Mouse (Mus musculus) hindbrain, embryonic 15.5 days (tissue): ENCODE data around the gene Tiam2. TPM values are rescaled to one million over a fixed set of nuclear protein-coding genes. Genes with fewer than 3 reads are reported as not detected.

ENCODE experiments used
- ATAC-seq: fragments of 200-750 bp; cut with Nextera tagmentation; 2 replicates; pipeline ENCODE4 v1.8.0; 2017; ENCODE audit warnings: low read depth, moderate number of reproducible peaks, moderate TSS enrichment; ENCODE audit not compliant: low FRiP score
- H3K27ac ChIP-seq: fragments of 300-500 bp; sonication (generic); replicated peaks from 2 replicates; pipeline ENCODE4 v1.5.1; 2015; ENCODE audit warnings: mild to moderate bottlenecking, inconsistent platforms
- H3K27me3 ChIP-seq: fragments of 300-500 bp; sonication (generic); 2 replicates; pipeline ENCODE4 v1.6.1; 2015; ENCODE audit warnings: control low read depth, inconsistent platforms
- H3K36me3 ChIP-seq: fragments of 300-500 bp; sonication (generic); 2 replicates; pipeline ENCODE4 v1.6.1; 2015; ENCODE audit warnings: control low read depth, inconsistent platforms
- H3K4me1 ChIP-seq: fragments of 300-500 bp; sonication (generic); replicated peaks from 2 replicates; pipeline ENCODE4 v1.6.1; 2015; ENCODE audit warnings: control low read depth, inconsistent platforms
- H3K4me2 ChIP-seq: fragments of 300-500 bp; sonication (generic); 2 replicates; pipeline ENCODE4 v1.6.1; 2015; ENCODE audit warnings: moderate library complexity, mild to moderate bottlenecking, inconsistent platforms
- H3K4me3 ChIP-seq: fragments of 300-500 bp; sonication (generic); 2 replicates; pipeline ENCODE4 v1.5.1; 2015; ENCODE audit warnings: mild to moderate bottlenecking, inconsistent platforms
- H3K9ac ChIP-seq: fragments of 300-500 bp; sonication (generic); 2 replicates; pipeline ENCODE4 v1.6.1; 2015; ENCODE audit warnings: inconsistent platforms
- H3K9me3 ChIP-seq: fragments of 300-500 bp; sonication (generic); 2 replicates; pipeline ENCODE4 v1.6.1; 2016; ENCODE audit warnings: control low read depth, inconsistent platforms
- whole genome bisulfite sequencing: fragments of 180-500 bp; shearing (Covaris S2); methylation state at CpG from one replicate; pipeline ENCODE4 v1.1.7; 2015; 5-methylcytosine and 5-hydroxymethylcytosine counted together
- polyA plus RNA-seq: library from polyadenylated mRNA; unstranded; fragments of >200 nt; fragmentation: Nextera tagmentation; extraction: Ambion mirVana; gene quantifications from 2 replicates; pipeline ENCODE4 v1.2.1, GENCODE M21; 2015

The Tiam2 gene
- polyA plus RNA-seq, 1 experiment from 2014 or later = 7.3 TPM

GRCm38 (mm10) chr17:3495576-3495975 lies 169.2 kb downstream of the Tiam2 start:
- no peaks in the 10 kb centered on the region for H3K4me1 ChIP-seq
- no peaks in the 10 kb centered on the region for H3K27me3 ChIP-seq
- no peak overlapping the region for H3K9ac ChIP-seq
- no peak overlapping the region for H3K4me3 ChIP-seq
- H3K9me3 ChIP-seq = no peaks in the 10 kb centered on the region
- H3K36me3 ChIP-seq = no peaks in the 10 kb centered on the region
- H3K27ac ChIP-seq = no peak overlapping the region
- ATAC-seq = no peak
- H3K4me2 ChIP-seq = no peak overlapping the region
- WGBS = 77% methylated on average over 2 of the region's 2 CpGs

GRCm38 (mm10) chr17:3496080-3496479 lies 169.7 kb downstream of the Tiam2 start:
- no peaks in the 10 kb centered on the region for H3K9me3 ChIP-seq
- H3K9ac ChIP-seq = no peak overlapping the region
- H3K4me2 ChIP-seq = no peak overlapping the region
- no peaks in the 10 kb centered on the region for H3K36me3 ChIP-seq
- WGBS = 89% methylated on average over 3 of the region's 3 CpGs
- H3K27me3 ChIP-seq = no peaks in the 10 kb centered on the region
- H3K4me3 ChIP-seq = no peak overlapping the region
- no peak for ATAC-seq
- no peaks in the 10 kb centered on the region for H3K4me1 ChIP-seq
- no peak overlapping the region for H3K27ac ChIP-seq

DNA sequence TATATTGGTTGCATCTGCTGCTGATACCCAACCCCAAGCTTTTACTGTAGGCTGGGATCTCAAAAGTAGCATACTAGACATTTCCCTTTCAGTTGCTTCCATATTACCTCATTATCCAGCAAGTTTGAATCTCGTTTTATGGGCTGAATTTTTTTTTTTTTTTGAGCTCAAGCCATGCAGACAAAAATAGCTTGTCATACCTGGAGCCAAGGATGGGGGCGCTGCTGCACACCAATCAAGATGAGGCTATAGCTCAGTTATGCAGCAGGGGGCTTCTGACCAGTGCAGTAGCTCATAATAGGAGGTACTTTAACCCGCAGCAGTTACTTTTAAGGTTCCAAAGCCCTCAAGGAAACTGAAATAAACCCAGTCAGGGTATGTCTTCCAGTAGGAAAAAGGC lies 171.7 kb downstream of the Tiam2 start:
- ATAC-seq = no peak
- WGBS = 20% methylated on average over 3 of the region's 3 CpGs

GRCm38 (mm10) chr17:3498580-3498979 lies 172.2 kb downstream of the Tiam2 start:
- no peak overlapping the region for H3K27ac ChIP-seq
- ATAC-seq = no peak
- 92% methylated on average over 3 of the region's 3 CpGs for WGBS
- no peak overlapping the region for H3K9ac ChIP-seq
- H3K9me3 ChIP-seq = no peaks in the 10 kb centered on the region
- H3K4me2 ChIP-seq = no peak overlapping the region
- no peak overlapping the region for H3K4me3 ChIP-seq
- H3K4me1 ChIP-seq = no peaks in the 10 kb centered on the region
- H3K27me3 ChIP-seq = no peaks in the 10 kb centered on the region
- H3K36me3 ChIP-seq = no peaks in the 10 kb centered on the region

More for the DNA sequence above, 171.7 kb downstream of the Tiam2 start:
- no peak overlapping the region for H3K9ac ChIP-seq
- H3K4me2 ChIP-seq = no peak overlapping the region
- H3K4me3 ChIP-seq = no peak overlapping the region
- H3K9me3 ChIP-seq = no peaks in the 10 kb centered on the region
- no peaks in the 10 kb centered on the region for H3K4me1 ChIP-seq
- no peak overlapping the region for H3K27ac ChIP-seq
- H3K36me3 ChIP-seq = no peaks in the 10 kb centered on the region
- no peaks in the 10 kb centered on the region for H3K27me3 ChIP-seq

- ATAC-seq = no peak
- Histone ChIP-seq H3K27ac (no peak overlapping the region), H3K4me3 (no peak overlapping the region), H3K4me2 (no peak overlapping the region), H3K27me3 (no peaks in the 10 kb centered on the region), H3K9me3 (no peaks in the 10 kb centered on the region), H3K4me1 (no peaks in the 10 kb centered on the region), H3K9ac (no peak overlapping the region), H3K36me3 (no peaks in the 10 kb centered on the region)
- 95% methylated on average over 8 of the region's 8 CpGs for WGBS
Observed at GRCm38 (mm10) chr17:3499468-3499867, 173.1 kb downstream of the Tiam2 start.

- Histone ChIP-seq H3K4me1 (no peaks in the 10 kb centered on the region), H3K9ac (no peak overlapping the region), H3K4me3 (no peak overlapping the region), H3K9me3 (no peaks in the 10 kb centered on the region), H3K27ac (no peak overlapping the region), H3K4me2 (no peak overlapping the region), H3K27me3 (no peaks in the 10 kb centered on the region), H3K36me3 (no peaks in the 10 kb centered on the region)
- ATAC-seq = no peak
- 96% methylated on average over 6 of the region's 6 CpGs for WGBS
Observed at GRCm38 (mm10) chr17:3500076-3500475, 173.7 kb downstream of the Tiam2 start.

DNA sequence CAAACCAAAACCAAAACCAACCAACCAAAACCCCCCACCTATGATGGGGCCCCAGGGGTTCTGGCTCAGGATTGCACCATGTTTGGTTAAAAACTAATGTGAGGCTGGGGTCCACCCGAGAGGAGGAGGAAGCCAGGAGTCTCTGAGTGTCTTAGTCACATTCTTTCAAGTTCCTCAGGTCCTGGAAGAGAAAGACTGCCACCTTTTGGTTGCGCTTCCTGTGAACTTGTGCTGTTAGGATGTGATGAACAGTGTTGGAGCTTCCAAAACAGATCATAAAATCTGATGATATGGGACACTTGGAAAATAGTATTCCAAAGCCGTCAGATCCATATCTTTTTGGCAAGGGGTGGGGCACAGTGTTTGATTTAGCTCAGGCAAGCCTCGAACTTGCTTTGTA lies 174.6 kb downstream of the Tiam2 start:
- H3K9me3 ChIP-seq = no peaks in the 10 kb centered on the region
- H3K9ac ChIP-seq = no peak overlapping the region
- H3K4me2 ChIP-seq = no peak overlapping the region
- no peak overlapping the region for H3K4me3 ChIP-seq
- no peak for ATAC-seq
- H3K4me1 ChIP-seq = no peaks in the 10 kb centered on the region
- no peak overlapping the region for H3K27ac ChIP-seq
- no peaks in the 10 kb centered on the region for H3K36me3 ChIP-seq
- WGBS = 89% methylated on average over 4 of the region's 4 CpGs
- H3K27me3 ChIP-seq = no peaks in the 10 kb centered on the region

DNA sequence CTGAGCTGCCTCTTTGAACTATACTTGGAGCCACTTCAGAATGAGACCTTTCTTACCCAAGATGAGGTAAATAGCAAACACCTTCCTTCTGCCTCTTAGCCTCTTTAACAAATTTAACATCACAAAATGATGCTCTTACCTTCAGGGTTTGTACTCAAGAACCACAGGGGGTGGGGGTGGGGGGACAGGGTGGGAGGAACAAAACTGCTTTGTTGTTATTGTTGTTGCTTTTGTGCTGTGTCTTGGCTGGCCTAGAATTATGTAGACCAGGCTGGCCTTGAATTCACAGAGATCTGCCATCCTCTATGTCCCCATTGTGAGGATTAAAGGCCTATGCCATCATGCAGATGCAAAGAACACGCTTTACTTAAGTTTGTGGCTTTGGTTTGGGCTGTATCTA lies 179.3 kb downstream of the Tiam2 start:
- Histone ChIP-seq H3K9ac (no peak overlapping the region), H3K4me3 (no peak overlapping the region), H3K4me1 (no peaks in the 10 kb centered on the region), H3K36me3 (no peaks in the 10 kb centered on the region), H3K9me3 (no peaks in the 10 kb centered on the region), H3K27ac (no peak overlapping the region), H3K4me2 (no peak overlapping the region), H3K27me3 (no peaks in the 10 kb centered on the region)
- no peak for ATAC-seq
- WGBS = 75% methylated on average over 1 of the region's 1 CpGs

GRCm38 (mm10) chr17:3506508-3506907 lies 180.1 kb downstream of the Tiam2 start:
- ATAC-seq = no peak
- H3K4me1 ChIP-seq = no peaks in the 10 kb centered on the region
- no peaks in the 10 kb centered on the region for H3K27me3 ChIP-seq
- no peak overlapping the region for H3K4me2 ChIP-seq
- H3K36me3 ChIP-seq = no peaks in the 10 kb centered on the region
- H3K9me3 ChIP-seq = no peaks in the 10 kb centered on the region
- no peak overlapping the region for H3K9ac ChIP-seq
- no peak overlapping the region for H3K4me3 ChIP-seq
- H3K27ac ChIP-seq = no peak overlapping the region
- 93% methylated on average over 8 of the region's 8 CpGs for WGBS

- Histone ChIP-seq H3K4me2 (no peak overlapping the region), H3K9ac (no peak overlapping the region), H3K9me3 (no peaks in the 10 kb centered on the region), H3K4me1 (no peaks in the 10 kb centered on the region), H3K27me3 (no peaks in the 10 kb centered on the region), H3K4me3 (no peak overlapping the region), H3K36me3 (no peaks in the 10 kb centered on the region; the same call in 1 of the 2 replicates), H3K27ac (no peak overlapping the region)
- peak; percentile 81 for ATAC-seq
- 24% methylated on average over 1 of the region's 1 CpGs for WGBS
Observed at GRCm38 (mm10) chr17:3509841-3510240, 183.5 kb downstream of the Tiam2 start.

DNA sequence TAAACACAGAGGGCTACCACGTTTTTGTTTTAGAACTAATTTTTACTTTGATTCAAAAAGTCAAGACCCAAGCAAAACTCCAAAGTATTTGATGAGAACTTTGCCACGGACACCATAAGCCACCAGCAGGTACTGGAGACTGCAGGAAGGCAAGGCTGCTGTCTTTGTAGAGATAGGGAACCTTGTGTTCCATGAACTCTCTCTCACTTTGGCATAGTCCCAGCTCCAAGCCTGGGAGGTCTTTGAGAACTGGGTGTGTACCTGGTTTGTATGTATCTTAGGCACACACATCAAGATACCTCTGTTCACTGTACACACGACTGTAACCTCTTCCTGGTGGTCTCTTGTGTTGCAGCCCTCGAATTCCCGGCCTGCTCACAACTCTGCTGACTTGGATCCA lies 187.9 kb downstream of the Tiam2 start:
- H3K27ac ChIP-seq = no peak overlapping the region
- no peak overlapping the region for H3K9ac ChIP-seq
- 90% methylated on average over 5 of the region's 5 CpGs for WGBS
- no peaks in the 10 kb centered on the region for H3K27me3 ChIP-seq
- no peaks in the 10 kb centered on the region for H3K9me3 ChIP-seq
- no peak overlapping the region for H3K4me2 ChIP-seq
- H3K4me1 ChIP-seq = no peaks in the 10 kb centered on the region
- ATAC-seq = no peak
- no peaks in the 10 kb centered on the region; the same call in 1 of the 2 replicates for H3K36me3 ChIP-seq
- no peak overlapping the region for H3K4me3 ChIP-seq

DNA sequence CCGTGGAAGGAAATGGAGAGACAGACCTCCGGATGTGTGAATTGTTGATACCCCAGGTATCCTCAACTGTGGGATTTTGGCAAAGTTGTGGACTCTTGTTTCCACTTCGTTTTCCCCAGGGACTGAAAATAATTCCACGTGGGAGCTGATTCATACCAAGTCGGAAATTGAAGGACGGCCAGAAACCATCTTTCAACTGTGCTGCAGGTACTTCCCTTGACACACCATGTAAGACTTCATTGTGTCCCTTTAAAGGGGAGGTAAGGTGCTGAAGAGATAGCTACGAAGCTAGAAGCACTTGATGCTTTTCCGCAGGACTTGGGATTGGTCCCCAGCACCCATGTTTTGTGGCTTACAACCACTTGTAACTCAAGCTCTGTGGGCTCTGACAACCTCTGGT lies 189.5 kb downstream of the Tiam2 start:
- 91% methylated on average over 8 of the region's 8 CpGs for WGBS

DNA sequence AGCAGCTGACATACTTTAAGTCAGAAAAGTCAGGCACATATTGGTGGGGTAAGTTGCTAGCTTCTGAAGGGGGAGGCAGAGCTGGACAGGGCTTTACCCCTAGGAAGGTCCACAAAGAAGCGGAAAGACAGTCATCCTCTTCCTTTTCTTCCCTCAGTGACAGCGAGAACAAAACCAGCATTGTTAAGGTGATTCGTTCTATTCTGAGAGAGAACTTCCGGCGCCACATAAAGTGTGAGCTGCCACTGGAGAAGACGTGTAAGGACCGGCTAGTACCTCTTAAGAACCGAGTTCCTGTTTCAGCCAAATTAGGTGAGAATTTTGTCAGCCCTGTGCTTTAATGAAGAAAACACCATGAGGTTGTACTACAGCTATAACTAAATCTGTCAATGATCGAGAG lies 190.0 kb downstream of the Tiam2 start:
- no peaks in the 10 kb centered on the region for H3K4me1 ChIP-seq
- no peak overlapping the region for H3K9ac ChIP-seq
- WGBS = 24% methylated on average over 9 of the region's 9 CpGs
- no peak overlapping the region for H3K4me3 ChIP-seq
- ATAC-seq = no peak
- no peaks in the 10 kb centered on the region for H3K9me3 ChIP-seq
- H3K27me3 ChIP-seq = no peaks in the 10 kb centered on the region
- H3K4me2 ChIP-seq = no peak overlapping the region
- H3K27ac ChIP-seq = no peak overlapping the region
- H3K36me3 ChIP-seq = no peaks in the 10 kb centered on the region; the same call in 1 of the 2 replicates

More for the DNA sequence above, 189.5 kb downstream of the Tiam2 start:
- no peaks in the 10 kb centered on the region for H3K4me1 ChIP-seq
- H3K4me2 ChIP-seq = no peak overlapping the region
- no peak overlapping the region for H3K27ac ChIP-seq
- no peaks in the 10 kb centered on the region for H3K27me3 ChIP-seq
- H3K9ac ChIP-seq = no peak overlapping the region
- no peaks in the 10 kb centered on the region for H3K9me3 ChIP-seq
- H3K4me3 ChIP-seq = no peak overlapping the region
- H3K36me3 ChIP-seq = no peaks in the 10 kb centered on the region; the same call in 1 of the 2 replicates
- ATAC-seq = no peak
